Mouse (Mus musculus) lung, postnatal 0 days (tissue): Measurements from ENCODE around the gene Kctd4. TPM values are rescaled to one million over a fixed set of nuclear protein-coding genes. Genes with fewer than 3 reads are reported as not detected.

Experiments used
- ATAC-seq: fragments of 200-750 bp; cut with Nextera tagmentation; 2 replicates; pipeline ENCODE4 v1.8.0; 2017; ENCODE audit warnings: moderate library complexity
- DNase-seq: peaks from one replicate; pipeline ENCODE4 v3.0.0-alpha.2; 2016; ENCODE audit warnings: low spot score
- H3K27ac ChIP-seq: fragments of 300-500 bp; sonication (generic); 2 replicates; pipeline ENCODE4 v1.5.1; 2014; ENCODE audit warnings: antibody characterized with exemption, mild to moderate bottlenecking, low read length, mixed read lengths
- H3K27me3 ChIP-seq: fragments of 300-500 bp; sonication (generic); replicated peaks from 2 replicates; pipeline ENCODE4 v1.6.1; 2014; ENCODE audit warnings: low read length, mixed read lengths; ENCODE audit not compliant: insufficient read depth
- H3K36me3 ChIP-seq: fragments of 300-500 bp; sonication (generic); 2 replicates; pipeline ENCODE4 v1.6.1; 2014; ENCODE audit warnings: low read length, mixed read lengths; ENCODE audit not compliant: insufficient read depth
- H3K4me1 ChIP-seq: fragments of 300-500 bp; sonication (generic); 2 replicates; pipeline ENCODE4 v1.6.1; 2014; ENCODE audit warnings: antibody characterized with exemption, low read depth, low read length, mixed read lengths; ENCODE audit not compliant: insufficient read depth
- H3K4me2 ChIP-seq: fragments of 300-500 bp; sonication (generic); replicated peaks from 2 replicates; pipeline ENCODE4 v1.6.1; 2014; ENCODE audit warnings: low read depth, mild to moderate bottlenecking, low read length, moderate library complexity, mixed read lengths
- H3K4me3 ChIP-seq: fragments of 300-500 bp; sonication (generic); 2 replicates; pipeline ENCODE4 v1.5.1; 2014; ENCODE audit warnings: low read depth, low read length
- H3K9ac ChIP-seq: fragments of 300-500 bp; sonication (generic); replicated peaks from 2 replicates; pipeline ENCODE4 v1.6.1; 2014; ENCODE audit warnings: low read depth, mild to moderate bottlenecking
- H3K9me3 ChIP-seq: fragments of 300-500 bp; sonication (generic); 2 replicates; pipeline ENCODE4 v1.6.1; 2016; ENCODE audit warnings: low read length, mixed read lengths
- CTCF ChIP-seq: IDR thresholded peaks from 2 replicates; pipeline ENCODE4 v1.5.1; 2016; ENCODE audit warnings: antibody characterized with exemption, mild to moderate bottlenecking
- EP300 ChIP-seq: IDR thresholded peaks from 2 replicates; pipeline ENCODE4 v1.6.1; 2016; ENCODE audit warnings: antibody characterized with exemption, mild to moderate bottlenecking, control low read depth
- WGBS: fragments of 180-500 bp; shearing (Covaris S2); extraction: QIAGEN DNeasy Blood & Tissue Kit; methylation state at CpG from one replicate; pipeline ENCODE4 v1.1.7; 2014; 5-methylcytosine and 5-hydroxymethylcytosine counted together
- polyA plus RNA-seq: library from polyadenylated mRNA; unstranded; fragments of >200 nt; fragmentation: Nextera tagmentation; extraction: Ambion mirVana; gene quantifications from 2 replicates; pipeline ENCODE4 v1.2.1, GENCODE M21; 2015

The Kctd4 gene
- polyA plus RNA-seq, 1 experiment from 2014 or later = 0.21 TPM

DNA sequence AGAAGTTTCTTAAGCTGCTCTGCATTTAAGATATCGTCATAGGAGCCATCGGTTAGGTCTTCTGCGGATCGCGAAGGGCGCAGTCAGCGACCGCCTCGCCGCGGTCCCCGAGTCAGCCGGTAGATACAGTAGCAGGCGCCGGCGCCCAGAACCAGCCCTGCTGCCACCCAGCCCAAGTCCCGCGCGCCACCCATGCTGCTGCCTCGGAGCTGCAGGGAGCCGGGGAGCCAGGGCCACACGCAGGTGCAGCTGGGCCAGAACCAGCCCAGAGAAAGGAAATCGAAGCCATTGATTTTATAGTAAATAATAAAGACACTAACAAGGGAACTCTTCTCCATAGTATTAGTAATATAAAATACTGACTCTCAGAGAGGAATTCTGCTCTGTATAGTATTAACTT is 23.5 kb upstream of the Kctd4 start:
- H3K4me1 ChIP-seq = no peaks in the 10 kb centered on the region
- no peaks in the 10 kb centered on the region for H3K9me3 ChIP-seq
- H3K4me2 ChIP-seq = no peak overlapping the region
- TF ChIP-seq CTCF = no peak
- no peak for TF ChIP-seq EP300
- no peaks in the 10 kb centered on the region for H3K27me3 ChIP-seq
- ATAC-seq (no peak), DNase-seq (no peak)
- no peak overlapping the region for H3K9ac ChIP-seq
- 94% methylated on average over 23 of the region's 23 CpGs for WGBS
- H3K27ac ChIP-seq = no peak overlapping the region
- no peaks in the 10 kb centered on the region for H3K36me3 ChIP-seq
- no peak overlapping the region for H3K4me3 ChIP-seq

DNA sequence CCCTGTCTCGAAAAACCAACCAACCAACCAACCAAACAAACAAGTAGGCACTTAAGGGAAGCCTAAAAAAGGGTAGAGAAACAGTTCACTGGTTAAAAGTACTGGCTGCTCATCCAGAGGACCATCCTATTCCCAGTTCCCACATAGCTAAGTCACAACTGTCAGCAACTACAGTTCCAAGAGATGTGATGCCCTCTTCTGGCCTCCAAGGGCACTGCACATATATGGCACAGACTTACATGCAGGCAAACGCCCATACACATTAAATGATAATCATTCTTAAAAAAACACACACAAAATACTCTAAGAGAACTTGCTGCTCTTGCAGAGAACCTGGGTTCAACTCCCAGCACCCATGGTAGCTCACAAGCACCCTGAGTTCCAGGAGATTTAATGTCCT is 20.4 kb upstream of the Kctd4 start:
- no peaks in the 10 kb centered on the region for H3K27me3 ChIP-seq
- TF ChIP-seq EP300 (no peak), CTCF (peak; percentile 52)
- no peak for DNase-seq
- H3K4me3 ChIP-seq = no peak overlapping the region
- no peak for ATAC-seq
- no peak overlapping the region for H3K27ac ChIP-seq
- WGBS = 74% methylated on average over 2 of the region's 2 CpGs
- no peaks in the 10 kb centered on the region for H3K9me3 ChIP-seq
- H3K9ac ChIP-seq = no peak overlapping the region
- H3K4me1 ChIP-seq = no peaks in the 10 kb centered on the region
- H3K4me2 ChIP-seq = no peak overlapping the region
- H3K36me3 ChIP-seq = no peaks in the 10 kb centered on the region

DNA sequence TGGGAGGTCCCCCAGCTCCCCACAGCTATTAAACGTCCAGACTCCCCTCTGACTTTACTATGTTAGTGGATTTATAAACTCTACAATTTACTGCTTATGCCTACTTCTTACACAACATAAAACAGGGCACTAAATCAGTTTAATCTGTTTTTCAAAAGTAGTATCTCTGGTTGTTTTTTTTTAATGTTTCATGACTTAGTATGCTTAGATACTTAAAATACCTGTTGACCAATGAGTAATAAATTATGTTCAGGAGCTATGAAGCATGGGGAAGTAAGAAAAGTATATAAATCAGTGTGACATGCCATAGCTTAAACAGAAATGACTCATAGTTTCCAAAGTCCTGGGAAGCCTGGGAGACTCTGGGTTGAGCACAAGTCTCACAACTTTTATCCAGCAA is 17.1 kb upstream of the Kctd4 start:
- Histone ChIP-seq H3K9me3 (no peaks in the 10 kb centered on the region), H3K36me3 (no peaks in the 10 kb centered on the region), H3K4me2 (no peak overlapping the region), H3K4me1 (no peaks in the 10 kb centered on the region), H3K27me3 (no peaks in the 10 kb centered on the region), H3K4me3 (no peak overlapping the region), H3K9ac (no peak overlapping the region), H3K27ac (no peak overlapping the region)
- no peak for ATAC-seq
- WGBS = 67% methylated on average over 1 of the region's 1 CpGs
- DNase-seq = peak; percentile 7
- no peak for TF ChIP-seq EP300
- no peak for TF ChIP-seq CTCF

DNA sequence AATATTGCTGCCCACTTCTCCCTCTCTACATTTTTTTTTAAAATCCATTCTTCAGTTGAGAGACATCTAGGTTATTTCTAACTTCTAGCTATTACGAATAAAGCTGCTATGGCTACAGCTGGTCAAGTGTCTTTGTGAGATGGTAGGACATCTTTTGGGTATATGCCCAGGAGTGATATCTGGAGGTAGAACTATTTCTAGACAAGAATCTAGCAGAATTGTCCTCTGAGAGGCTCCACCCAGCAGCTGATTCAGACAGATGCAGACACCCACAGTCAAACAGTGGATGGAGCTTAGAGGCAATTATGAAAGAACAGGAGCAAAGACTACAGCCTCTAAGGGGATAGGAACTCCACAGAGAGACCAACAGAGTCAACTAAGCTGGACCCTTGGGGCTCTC is 13.3 kb upstream of the Kctd4 start:
- Histone ChIP-seq H3K9ac (no peak overlapping the region), H3K27me3 (no peaks in the 10 kb centered on the region), H3K36me3 (no peaks in the 10 kb centered on the region), H3K9me3 (no peaks in the 10 kb centered on the region), H3K4me3 (no peak overlapping the region), H3K27ac (no peak overlapping the region), H3K4me2 (no peak overlapping the region), H3K4me1 (no peaks in the 10 kb centered on the region)
- ATAC-seq (no peak), DNase-seq (no peak)
- WGBS = 91% methylated on average over 1 of the region's 1 CpGs
- no peak for TF ChIP-seq EP300
- no peak for TF ChIP-seq CTCF

DNA sequence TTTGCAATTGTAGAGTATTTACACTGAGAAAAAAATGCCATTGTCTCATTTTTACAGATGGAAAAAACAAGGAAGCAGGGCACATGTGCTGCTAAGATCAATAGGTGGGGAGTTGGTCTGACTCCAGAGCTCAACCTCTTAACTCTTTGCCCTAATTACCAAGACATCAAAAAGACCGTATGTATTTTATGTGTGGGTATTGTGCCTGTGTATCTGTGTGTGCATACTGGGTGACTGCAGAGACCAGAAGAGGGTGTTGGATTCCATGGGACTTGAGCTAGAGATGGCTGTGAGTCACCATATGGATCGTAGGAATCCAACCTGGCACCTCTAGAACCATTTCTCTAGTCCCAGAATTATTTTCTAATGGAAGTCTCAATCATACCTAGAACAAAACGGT is 12.4 kb upstream of the Kctd4 start:
- ATAC-seq = no peak
- no peak overlapping the region for H3K4me2 ChIP-seq
- TF ChIP-seq EP300 = no peak
- no peak for TF ChIP-seq CTCF

DNA sequence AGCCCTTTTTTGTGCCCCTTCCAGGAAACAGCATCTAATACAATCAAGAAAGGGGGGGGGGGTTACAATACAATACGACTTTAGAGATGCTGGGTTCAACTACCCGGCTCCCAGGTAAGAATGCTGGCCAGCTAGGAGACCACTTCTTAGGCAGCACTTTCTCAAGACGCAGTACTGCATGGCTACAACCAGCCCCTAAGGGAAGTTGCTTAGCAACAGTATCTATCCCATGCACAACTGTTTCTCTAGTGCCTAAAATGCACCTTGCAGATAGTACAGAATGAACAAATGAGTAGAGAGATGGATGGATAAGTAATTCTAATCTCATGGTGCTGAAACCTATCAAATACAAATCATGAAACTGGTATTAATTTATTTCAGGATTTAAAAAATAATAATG is 7.1 kb upstream of the Kctd4 start:
- WGBS = 64% methylated on average over 3 of the region's 3 CpGs
- Histone ChIP-seq H3K4me2 (no peak overlapping the region), H3K27me3 (no peaks in the 10 kb centered on the region), H3K36me3 (no peaks in the 10 kb centered on the region), H3K4me1 (no peaks in the 10 kb centered on the region), H3K4me3 (no peak overlapping the region), H3K27ac (no peak overlapping the region), H3K9ac (no peak overlapping the region), H3K9me3 (no peaks in the 10 kb centered on the region)
- TF ChIP-seq EP300 (no peak), CTCF (no peak)
- ATAC-seq (no peak), DNase-seq (no peak)

More for the DNA sequence above, 12.4 kb upstream of the Kctd4 start:
- DNase-seq = no peak
- Histone ChIP-seq H3K4me3 (no peak overlapping the region), H3K9me3 (no peaks in the 10 kb centered on the region), H3K4me1 (no peaks in the 10 kb centered on the region), H3K9ac (no peak overlapping the region), H3K36me3 (no peaks in the 10 kb centered on the region), H3K27ac (no peak overlapping the region), H3K27me3 (no peaks in the 10 kb centered on the region)
- WGBS = 95% methylated on average over 3 of the region's 3 CpGs

DNA sequence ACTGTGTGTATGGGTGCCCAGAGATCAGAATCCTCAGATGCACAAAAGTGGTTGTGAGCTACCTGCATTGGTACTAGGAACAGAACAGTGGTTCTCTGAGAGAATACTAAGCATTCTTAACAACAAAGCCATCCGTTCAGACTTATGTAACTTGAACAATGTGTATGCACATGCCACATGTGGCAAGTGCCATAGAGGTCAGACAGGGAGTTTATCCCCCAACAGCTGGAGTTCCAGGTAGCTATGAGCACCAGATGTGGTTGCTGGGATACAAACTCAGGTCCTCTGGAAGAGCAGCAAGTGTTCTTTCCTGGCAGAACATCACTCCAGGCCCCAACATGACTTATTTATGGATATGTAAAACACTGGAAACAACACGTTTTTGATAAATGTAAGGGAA is 1.8 kb upstream of the Kctd4 start:
- ATAC-seq (no peak), DNase-seq (no peak)
- no peak overlapping the region for H3K27ac ChIP-seq
- H3K27me3 ChIP-seq = no peaks in the 10 kb centered on the region
- no peaks in the 10 kb centered on the region for H3K36me3 ChIP-seq
- no peak overlapping the region for H3K4me2 ChIP-seq
- H3K4me3 ChIP-seq = no peak overlapping the region
- H3K4me1 ChIP-seq = no peaks in the 10 kb centered on the region
- H3K9ac ChIP-seq = no peak overlapping the region
- TF ChIP-seq EP300 = no peak
- H3K9me3 ChIP-seq = no peaks in the 10 kb centered on the region
- 52% methylated on average over 2 of the region's 2 CpGs for WGBS
